Mouse (Mus musculus): ENCODE results near the gene Kcnma1. TPM values are rescaled to one million over a fixed set of nuclear protein-coding genes. Genes with fewer than 3 reads are reported as not detected.

The Kcnma1 gene
- polyA plus RNA-seq, 1 experiment from 2014 or later = 9.0 TPM

- no peaks in the 10 kb centered on the region for H3K27me3 ChIP-seq
- H3K4me1 ChIP-seq = 0 out of 2 replicates have a peak, but pooled peaks cover 6% of the 10 kb centered on the region
- WGBS = 88% methylated on average over 5 of the region's 5 CpGs
- no peak for ATAC-seq (replicated peaks)
- no peak overlapping the region for H3K9ac ChIP-seq (replicated peaks)
- no peaks in the 10 kb centered on the region for H3K36me3 ChIP-seq
- no peak overlapping the region for H3K4me3 ChIP-seq
- no peak overlapping the region for H3K4me2 ChIP-seq (replicated peaks)
- no peak overlapping the region for H3K27ac ChIP-seq (replicated peaks)
- no peaks in the 10 kb centered on the region for H3K9me3 ChIP-seq
These were observed 116.5 kb downstream of the Kcnma1 start for GRCm38 (mm10) chr14:23897815-23898214.

- H3K9ac ChIP-seq (replicated peaks) = no peak overlapping the region
- no peak overlapping the region for H3K4me3 ChIP-seq
- H3K27me3 ChIP-seq = no peaks in the 10 kb centered on the region
- no peak for ATAC-seq (replicated peaks)
- WGBS = 74% methylated on average over 3 of the region's 3 CpGs
- H3K27ac ChIP-seq (replicated peaks) = no peak overlapping the region
- no peaks in the 10 kb centered on the region for H3K36me3 ChIP-seq
- H3K4me1 ChIP-seq = no peaks in the 10 kb centered on the region
- H3K4me2 ChIP-seq (replicated peaks) = no peak overlapping the region
- H3K9me3 ChIP-seq = no peaks in the 10 kb centered on the region
These were observed 118.3 kb downstream of the Kcnma1 start for GRCm38 (mm10) chr14:23896036-23896435.

GRCm38 (mm10) chr14:23886112-23886511 lies 128.2 kb downstream of the Kcnma1 start:
- WGBS = 88% methylated on average over 4 of the region's 4 CpGs

GRCm38 (mm10) chr14:23885539-23885938 lies 128.8 kb downstream of the Kcnma1 start:
- Histone ChIP-seq H3K27ac (replicated peaks) (no peak overlapping the region), H3K27me3 (no peaks in the 10 kb centered on the region), H3K9ac (replicated peaks) (no peak overlapping the region), H3K9me3 (no peaks in the 10 kb centered on the region), H3K36me3 (no peaks in the 10 kb centered on the region), H3K4me3 (no peak overlapping the region), H3K4me1 (no peaks in the 10 kb centered on the region), H3K4me2 (replicated peaks) (no peak overlapping the region)
- 60% methylated on average over 6 of the region's 6 CpGs for WGBS
- 0 out of 2 replicates have a peak, but pooled peaks have one; percentile 35 for ATAC-seq (replicated peaks)

More at GRCm38 (mm10) chr14:23886112-23886511, 128.2 kb downstream of the Kcnma1 start:
- no peak overlapping the region for H3K9ac ChIP-seq (replicated peaks)
- H3K4me3 ChIP-seq = no peak overlapping the region
- H3K27me3 ChIP-seq = no peaks in the 10 kb centered on the region
- no peak for ATAC-seq (replicated peaks)
- no peaks in the 10 kb centered on the region for H3K4me1 ChIP-seq
- no peak overlapping the region for H3K4me2 ChIP-seq (replicated peaks)
- H3K36me3 ChIP-seq = no peaks in the 10 kb centered on the region
- H3K27ac ChIP-seq (replicated peaks) = no peak overlapping the region
- H3K9me3 ChIP-seq = no peaks in the 10 kb centered on the region

GRCm38 (mm10) chr14:23885071-23885470 lies 129.2 kb downstream of the Kcnma1 start:
- H3K4me2 ChIP-seq (replicated peaks) = no peak overlapping the region
- ATAC-seq (replicated peaks) = no peak
- no peak overlapping the region for H3K9ac ChIP-seq (replicated peaks)
- H3K36me3 ChIP-seq = no peaks in the 10 kb centered on the region
- no peaks in the 10 kb centered on the region for H3K9me3 ChIP-seq
- no peaks in the 10 kb centered on the region for H3K27me3 ChIP-seq
- 90% methylated on average over 4 of the region's 4 CpGs for WGBS
- no peak overlapping the region for H3K4me3 ChIP-seq
- H3K27ac ChIP-seq (replicated peaks) = no peak overlapping the region
- H3K4me1 ChIP-seq = no peaks in the 10 kb centered on the region

GRCm38 (mm10) chr14:23882001-23882400 lies 132.3 kb downstream of the Kcnma1 start:
- Histone ChIP-seq H3K9ac (replicated peaks) (no peak overlapping the region), H3K4me2 (replicated peaks) (no peak overlapping the region), H3K36me3 (no peaks in the 10 kb centered on the region), H3K27me3 (no peaks in the 10 kb centered on the region), H3K9me3 (no peaks in the 10 kb centered on the region), H3K4me1 (no peaks in the 10 kb centered on the region), H3K27ac (replicated peaks) (no peak overlapping the region), H3K4me3 (no peak overlapping the region)
- 57% methylated on average over 1 of the region's 1 CpGs for WGBS
- ATAC-seq (replicated peaks) = no peak

GRCm38 (mm10) chr14:23879331-23879730 lies 135.0 kb downstream of the Kcnma1 start:
- 78% methylated on average over 3 of the region's 3 CpGs for WGBS
- 0 out of 2 replicates have a peak, but pooled peaks cover 3% of the 10 kb centered on the region for H3K4me1 ChIP-seq
- no peak for ATAC-seq (replicated peaks)
- no peaks in the 10 kb centered on the region for H3K27me3 ChIP-seq
- H3K9me3 ChIP-seq = no peaks in the 10 kb centered on the region
- H3K9ac ChIP-seq (replicated peaks) = no peak overlapping the region
- no peak overlapping the region for H3K27ac ChIP-seq (replicated peaks)
- no peaks in the 10 kb centered on the region for H3K36me3 ChIP-seq
- no peak overlapping the region for H3K4me2 ChIP-seq (replicated peaks)
- no peak overlapping the region for H3K4me3 ChIP-seq

- H3K4me2 ChIP-seq (replicated peaks) = no peak overlapping the region
- 87% methylated on average over 5 of the region's 5 CpGs for WGBS
- no peaks in the 10 kb centered on the region for H3K9me3 ChIP-seq
- 0 out of 2 replicates have a peak, but pooled peaks cover 3% of the 10 kb centered on the region for H3K4me1 ChIP-seq
- H3K36me3 ChIP-seq = no peaks in the 10 kb centered on the region
- H3K27me3 ChIP-seq = no peaks in the 10 kb centered on the region
- H3K9ac ChIP-seq (replicated peaks) = no peak overlapping the region
- no peak overlapping the region for H3K27ac ChIP-seq (replicated peaks)
- no peak overlapping the region for H3K4me3 ChIP-seq
- no peak for ATAC-seq (replicated peaks)
These were observed 136.7 kb downstream of the Kcnma1 start for GRCm38 (mm10) chr14:23877561-23877960.

GRCm38 (mm10) chr14:23874545-23874944 lies 139.7 kb downstream of the Kcnma1 start:
- H3K4me3 ChIP-seq = no peak overlapping the region
- H3K9ac ChIP-seq (replicated peaks) = no peak overlapping the region
- no peak overlapping the region for H3K4me2 ChIP-seq (replicated peaks)
- no peaks in the 10 kb centered on the region for H3K36me3 ChIP-seq
- no peak overlapping the region for H3K27ac ChIP-seq (replicated peaks)
- no peaks in the 10 kb centered on the region for H3K9me3 ChIP-seq
- H3K27me3 ChIP-seq = no peaks in the 10 kb centered on the region
- ATAC-seq (replicated peaks) = no peak
- whole genome bisulfite sequencing = 93% methylated on average over 2 of the region's 2 CpGs
- 0 out of 2 replicates have a peak, but pooled peaks cover 3% of the 10 kb centered on the region for H3K4me1 ChIP-seq

GRCm38 (mm10) chr14:23857034-23857433 lies 157.3 kb downstream of the Kcnma1 start:
- no peak for ATAC-seq (replicated peaks)
- 80% methylated on average over 4 of the region's 4 CpGs for WGBS
- Histone ChIP-seq H3K9ac (replicated peaks) (no peak overlapping the region), H3K27ac (replicated peaks) (no peak overlapping the region), H3K4me1 (no peaks in the 10 kb centered on the region), H3K4me2 (replicated peaks) (no peak overlapping the region), H3K27me3 (no peaks in the 10 kb centered on the region), H3K9me3 (no peaks in the 10 kb centered on the region), H3K4me3 (no peak overlapping the region), H3K36me3 (no peaks in the 10 kb centered on the region)

GRCm38 (mm10) chr14:23854946-23855345 lies 159.3 kb downstream of the Kcnma1 start:
- H3K36me3 ChIP-seq = no peaks in the 10 kb centered on the region
- 85% methylated on average over 2 of the region's 2 CpGs for WGBS
- no peak overlapping the region for H3K27ac ChIP-seq (replicated peaks)
- no peak overlapping the region for H3K4me3 ChIP-seq
- no peak for ATAC-seq (replicated peaks)
- no peaks in the 10 kb centered on the region for H3K9me3 ChIP-seq
- no peaks in the 10 kb centered on the region for H3K27me3 ChIP-seq
- no peak overlapping the region for H3K4me2 ChIP-seq (replicated peaks)
- H3K4me1 ChIP-seq = no peaks in the 10 kb centered on the region
- no peak overlapping the region for H3K9ac ChIP-seq (replicated peaks)

- no peak overlapping the region for H3K4me2 ChIP-seq (replicated peaks)
These were observed 165.7 kb downstream of the Kcnma1 start for GRCm38 (mm10) chr14:23848529-23849141.

GRCm38 (mm10) chr14:23846706-23847105 lies 167.6 kb downstream of the Kcnma1 start:
- H3K4me1 ChIP-seq = no peaks in the 10 kb centered on the region
- no peaks in the 10 kb centered on the region for H3K36me3 ChIP-seq
- no peak overlapping the region for H3K4me3 ChIP-seq
- no peaks in the 10 kb centered on the region for H3K27me3 ChIP-seq
- 77% methylated on average over 4 of the region's 4 CpGs for WGBS
- H3K4me2 ChIP-seq (replicated peaks) = no peak overlapping the region
- H3K27ac ChIP-seq (replicated peaks) = no peak overlapping the region
- H3K9me3 ChIP-seq = no peaks in the 10 kb centered on the region
- no peak for ATAC-seq (replicated peaks)
- H3K9ac ChIP-seq (replicated peaks) = no peak overlapping the region

More at GRCm38 (mm10) chr14:23848529-23849141, 165.7 kb downstream of the Kcnma1 start:
- WGBS = 14% methylated on average over 6 of the region's 6 CpGs
- H3K9ac ChIP-seq (replicated peaks) = no peak overlapping the region
- no peaks in the 10 kb centered on the region for H3K36me3 ChIP-seq
- H3K4me3 ChIP-seq = no peak overlapping the region
- H3K27ac ChIP-seq (replicated peaks) = no peak overlapping the region
- H3K4me1 ChIP-seq = no peaks in the 10 kb centered on the region
- no peaks in the 10 kb centered on the region for H3K27me3 ChIP-seq
- ATAC-seq (replicated peaks) = no peak
- H3K9me3 ChIP-seq = no peaks in the 10 kb centered on the region

Data from forebrain, embryonic 15.5 days (tissue).